Mouse (Mus musculus) cortical plate, adult 2 months (tissue): ENCODE data around the gene Catsperz.
A peak's percentile ranks its signal among the peaks of the same experiment; 100 is the strongest.

Experiments used
- CTCF ChIP-seq: fragments of 200-500 bp; IDR thresholded peaks from 2 replicates; pipeline ENCODE4 v1.5.1; 2011; ENCODE audit warnings: mild to moderate bottlenecking, control low read depth, low read length; ENCODE audit not compliant: insufficient read depth; ENCODE audit errors: extremely low read depth
- POLR2A ChIP-seq: fragments of 200-500 bp; IDR thresholded peaks from 2 replicates; pipeline ENCODE4 v1.6.1; 2011; ENCODE audit warnings: mild to moderate bottlenecking, low read length, control low read depth; ENCODE audit not compliant: insufficient read depth; ENCODE audit errors: extremely low read depth

GRCm38 (mm10) chr19:6933436-6934194 lies 8.4 kb upstream of the Catsperz start:
- no peak for TF ChIP-seq CTCF
- peak; percentile 49 for TF ChIP-seq POLR2A
